Mouse (Mus musculus) kidney, adult 2 months (tissue): ENCODE results near the gene Dpf1.

Source experiments
- CTCF ChIP-seq: fragments of 200-500 bp; conservative IDR thresholded peaks from 2 replicates; pipeline ENCODE4 v1.5.1; 2011; ENCODE audit warnings: low read depth, mild to moderate bottlenecking, control low read depth, low read length, moderate library complexity, mixed read lengths; ENCODE audit not compliant: insufficient read depth, insufficient read length
- POLR2A ChIP-seq: fragments of 200-500 bp; IDR thresholded peaks from one replicate; pipeline ENCODE4 v1.6.1; 2011; ENCODE audit warnings: low read depth, low read length, control low read depth

GRCm38 (mm10) chr7:29294111-29294761 lies 9.5 kb upstream of the Dpf1 start:
- TF ChIP-seq POLR2A (no peak), CTCF (no peak)
